Mouse (Mus musculus): ENCODE measurements at regions not wholly inside any gene's neighbourhood (a gene's known extent, or its start where the extent isn't known, plus 50 kb on each side); places are given as distances from the start of the nearest gene placed in this dataset.

DNA sequence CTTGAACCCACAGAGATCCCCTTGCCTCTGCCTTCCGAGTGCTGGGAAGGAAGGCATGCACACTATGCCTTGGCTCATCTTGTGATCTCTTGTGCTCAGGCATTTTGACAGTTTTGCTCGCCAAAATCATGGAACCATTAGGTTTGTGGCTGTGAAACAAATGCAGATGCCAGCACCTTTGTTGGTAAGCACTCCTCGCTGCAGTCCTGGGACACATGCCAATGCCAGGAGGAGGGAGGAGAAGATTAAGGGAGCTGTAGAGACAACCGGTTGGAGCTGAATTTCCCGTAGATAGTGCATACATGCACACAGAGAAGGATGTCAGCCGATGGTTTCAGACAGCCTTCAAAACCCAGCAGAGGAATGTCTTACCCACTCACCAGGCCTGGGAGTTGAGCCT, 275.5 kb downstream of the Spry2 start:
- H3K36me3 ChIP-seq (replicated peaks in 1 of 2; ENCODE audit: control insufficient read depth in 1 of 2, insufficient read depth in 1 of 2, low read length in 1 of 2), result no peaks in the 10 kb centered on the region
- no peak overlapping the region for H3K4me2 ChIP-seq (ENCODE audit: insufficient read depth, low read depth, poor library complexity, severe bottlenecking)
- dilution Hi-C loops (cut with MboI; ENCODE audit: extremely low pct_ligation_motif_present, extremely low pct_unique_long_range_greater_than_20kb, low sequenced_read_pairs), result no loop called here
- H3K4me3 ChIP-seq (replicated peaks in 1 of 3; ENCODE audit: low read depth in 2 of 3, low read length in 2 of 3, poor library complexity in 1 of 3), result no peak overlapping the region
- H3K9ac ChIP-seq (ENCODE audit: insufficient read depth, low read depth), result no peak overlapping the region
- H3K27ac ChIP-seq (ENCODE audit: insufficient read depth, low read depth), result no peak overlapping the region
- peaks cover 20% of the 10 kb centered on the region for H3K9me3 ChIP-seq (replicated peaks; ENCODE audit: low read length)
- H3K79me2 ChIP-seq (replicated peaks; ENCODE audit: control insufficient read depth, extremely low read depth, insufficient read depth, poor library complexity, severe bottlenecking), result no peaks in the 10 kb centered on the region
- in situ Hi-C loops (cut with MboI; ENCODE audit: low pct_ligation_motif_present, low pct_unique_long_range_greater_than_20kb, low sequenced_read_pairs), result no loop called here
- H3K27me3 ChIP-seq (replicated peaks), result no peaks in the 10 kb centered on the region
- TF ChIP-seq MAFK (IDR thresholded peaks at IDR 0.05; ENCODE audit: insufficient replicate concordance, low read length), result no peak
- TF ChIP-seq UBTF (IDR thresholded peaks at IDR 0.05; ENCODE audit: low read depth, low read length), result no peak
- TF ChIP-seq TBP (conservative IDR thresholded peaks at IDR 0.05; ENCODE audit: low read depth, low read length), result no peak
- no peak for TF ChIP-seq RAD21 (IDR thresholded peaks at IDR 0.05; ENCODE audit: low read depth, low read length)
- no peak for TF ChIP-seq HCFC1 (IDR thresholded peaks at IDR 0.05; ENCODE audit: low read depth, low read length)
- no peak for TF ChIP-seq NELFE (IDR thresholded peaks at IDR 0.05; ENCODE audit: low read depth, low read length)
- no peak for TF ChIP-seq NRF1 (IDR thresholded peaks at IDR 0.05; ENCODE audit: low read depth, low read length)
- no peak for TF ChIP-seq POLR2A (IDR thresholded peaks at IDR 0.05; ENCODE audit: low read depth, low read length)
- TF ChIP-seq MAX (IDR thresholded peaks at IDR 0.05; ENCODE audit: low read length), result no peak
- no peak for TF ChIP-seq ZNF384 (IDR thresholded peaks at IDR 0.05; ENCODE audit: low read depth, low read length)
- TF ChIP-seq TCF12 (IDR thresholded peaks at IDR 0.05; ENCODE audit: low read depth, low read length), result no peak
- TF ChIP-seq MYC (IDR thresholded peaks at IDR 0.05; ENCODE audit: low read depth, low read length), result no peak
- no peak for TF ChIP-seq ZC3H11A (IDR thresholded peaks at IDR 0.05; ENCODE audit: low read depth, low read length)
- H3K4me1 ChIP-seq (ENCODE audit: control insufficient read depth in 1 of 2, insufficient read depth in 2 of 2), result no peaks in the 10 kb centered on the region
- DNase-seq (ENCODE audit: extremely low read depth), result no peak

DNA sequence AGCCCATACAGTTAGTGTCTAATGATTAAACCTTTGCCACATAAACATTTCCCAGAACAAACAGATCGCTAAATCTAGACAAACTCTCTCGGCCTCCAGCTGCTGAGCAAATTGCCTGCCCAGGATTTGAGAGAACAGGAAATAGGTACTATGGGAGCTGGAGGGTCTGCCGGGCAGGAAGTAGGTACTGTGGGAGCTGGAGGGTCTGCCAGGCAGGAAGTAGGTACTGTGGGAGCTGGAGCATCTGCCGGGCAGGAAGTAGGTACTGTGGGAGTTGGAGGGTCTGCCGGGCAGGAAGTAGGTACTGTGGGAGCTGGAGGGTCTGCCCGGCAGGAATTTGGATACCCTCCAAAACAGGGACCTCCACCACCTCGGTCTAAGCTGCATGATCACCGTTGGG, 277.2 kb downstream of the Spry2 start:
- Histone ChIP-seq H3K4me2 (ENCODE audit: insufficient read depth, low read depth, poor library complexity, severe bottlenecking) (no peak overlapping the region), H3K79me2 (replicated peaks; ENCODE audit: control insufficient read depth, extremely low read depth, insufficient read depth, poor library complexity, severe bottlenecking) (no peaks in the 10 kb centered on the region), H3K9ac (ENCODE audit: insufficient read depth, low read depth) (no peak overlapping the region), H3K9me3 (replicated peaks; ENCODE audit: low read length) (peaks cover 16% of the 10 kb centered on the region), H3K27ac (ENCODE audit: insufficient read depth, low read depth) (no peak overlapping the region), H3K4me3 (replicated peaks in 1 of 3; ENCODE audit: low read depth in 2 of 3, low read length in 2 of 3, poor library complexity in 1 of 3) (no peak overlapping the region), H3K27me3 (replicated peaks) (no peaks in the 10 kb centered on the region), H3K36me3 (replicated peaks in 1 of 2; ENCODE audit: control insufficient read depth in 1 of 2, insufficient read depth in 1 of 2, low read length in 1 of 2) (no peaks in the 10 kb centered on the region), H3K4me1 (ENCODE audit: control insufficient read depth in 1 of 2, insufficient read depth in 2 of 2) (no peaks in the 10 kb centered on the region)
- in situ Hi-C loops (cut with MboI; ENCODE audit: low pct_ligation_motif_present, low pct_unique_long_range_greater_than_20kb, low sequenced_read_pairs) (no loop called here), dilution Hi-C loops (cut with MboI; ENCODE audit: extremely low pct_ligation_motif_present, extremely low pct_unique_long_range_greater_than_20kb, low sequenced_read_pairs) (no loop called here)
- DNase-seq (ENCODE audit: extremely low read depth), result no peak
- TF ChIP-seq MEF2A (IDR thresholded peaks at IDR 0.05; ENCODE audit: borderline replicate concordance, low read depth, low read length), result no peak
- TF ChIP-seq NRF1 (IDR thresholded peaks at IDR 0.05; ENCODE audit: low read depth, low read length), result no peak
- TF ChIP-seq ELF1 (IDR thresholded peaks at IDR 0.05; ENCODE audit: low read depth, low read length), result no peak
- no peak for TF ChIP-seq MAFK (IDR thresholded peaks at IDR 0.05; ENCODE audit: insufficient replicate concordance, low read length)
- no peak for TF ChIP-seq UBTF (IDR thresholded peaks at IDR 0.05; ENCODE audit: low read depth, low read length)
- TF ChIP-seq CTCF (conservative IDR thresholded peaks at IDR 0.05 in 1 of 2, IDR thresholded peaks at IDR 0.05 in 1 of 2; ENCODE audit: low read depth in 2 of 2, low read length in 2 of 2), result no peak
- TF ChIP-seq BHLHE40 (IDR thresholded peaks at IDR 0.05; ENCODE audit: low read depth, low read length), result no peak
- no peak for TF ChIP-seq ZC3H11A (IDR thresholded peaks at IDR 0.05; ENCODE audit: low read depth, low read length)
- no peak for TF ChIP-seq TBP (conservative IDR thresholded peaks at IDR 0.05; ENCODE audit: low read depth, low read length)
- no peak for TF ChIP-seq RAD21 (IDR thresholded peaks at IDR 0.05; ENCODE audit: low read depth, low read length)
- TF ChIP-seq KAT2A (IDR thresholded peaks at IDR 0.05; ENCODE audit: insufficient replicate concordance, low read length), result no peak
- no peak for TF ChIP-seq MYC (IDR thresholded peaks at IDR 0.05; ENCODE audit: low read depth, low read length)
- no peak for TF ChIP-seq PAX5 (IDR thresholded peaks at IDR 0.05; ENCODE audit: low read length)
- no peak for TF ChIP-seq RCOR1 (conservative IDR thresholded peaks at IDR 0.05; ENCODE audit: low read depth, low read length)
- no peak for TF ChIP-seq ETS1 (conservative IDR thresholded peaks at IDR 0.05; ENCODE audit: low read depth, low read length)

Measured in CH12.LX (cell line).